Mouse (Mus musculus) C2C12 (cell line): ENCODE data around the gene Fam229a. TPM values are rescaled to one million over a fixed set of nuclear protein-coding genes. Genes with fewer than 3 reads are reported as not detected.

Experiments used
- H3K27me3 ChIP-seq: one replicate; pipeline ENCODE4 v1.6.1; 2011; ENCODE audit not compliant: control insufficient read depth, insufficient read depth, insufficient read length
- H3K36me3 ChIP-seq: one replicate; pipeline ENCODE4 v1.6.1; 2011; ENCODE audit not compliant: control insufficient read depth, insufficient read depth
- H3K4me3 ChIP-seq: one replicate; pipeline ENCODE4 v1.5.1; 2011; ENCODE audit warnings: mild to moderate bottlenecking, control low read depth; ENCODE audit not compliant: poor library complexity, insufficient read depth, severe bottlenecking
- H3K79me2 ChIP-seq: one replicate; pipeline ENCODE4 v1.6.1; 2011; ENCODE audit not compliant: control insufficient read depth, insufficient read depth
- H3K79me3 ChIP-seq: one replicate; pipeline ENCODE4 v1.6.1; 2011; ENCODE audit warnings: low read depth, control low read depth
- H3ac ChIP-seq: one replicate; pipeline ENCODE3; 2011; ENCODE audit warnings: low read depth; ENCODE audit not compliant: control insufficient read depth, insufficient read length
- CEBPB ChIP-seq: IDR thresholded peaks from one replicate; pipeline ENCODE4 v1.6.1; 2011; ENCODE audit warnings: low read depth, mild to moderate bottlenecking, control low read depth, moderate library complexity
- CTCF ChIP-seq: IDR thresholded peaks from one replicate; pipeline ENCODE4 v1.5.1; 2011; ENCODE audit not compliant: control insufficient read depth, insufficient read depth, insufficient read length
- FOSL1 ChIP-seq: IDR thresholded peaks from one replicate; pipeline ENCODE4 v1.8.0; 2011; ENCODE audit warnings: mild to moderate bottlenecking, low read length; ENCODE audit not compliant: poor library complexity, insufficient read depth, severe bottlenecking
- MAX ChIP-seq: IDR thresholded peaks from one replicate; pipeline ENCODE4 v1.6.1; 2011; ENCODE audit warnings: mild to moderate bottlenecking, control low read depth
- MYOD1 ChIP-seq: IDR thresholded peaks from one replicate; pipeline ENCODE4 v1.6.1; 2011; ENCODE audit warnings: low read depth; ENCODE audit not compliant: control insufficient read depth, insufficient read length
- MYOG ChIP-seq: IDR thresholded peaks from one replicate; pipeline ENCODE4 v1.6.1; 2011; ENCODE audit not compliant: control insufficient read depth, insufficient read length; ENCODE audit errors: extremely low read depth
- USF1 ChIP-seq: IDR thresholded peaks from one replicate; pipeline ENCODE4 v1.6.1; 2011; ENCODE audit warnings: low read depth, mild to moderate bottlenecking, control low read depth, moderate library complexity
- polyA plus RNA-seq: library from polyadenylated mRNA; unstranded; fragments of >200 nt; fragmentation: generic; extraction: Trizol; gene quantifications from one replicate; pipeline ENCODE4 v1.2.1, GENCODE M21; 2012; ENCODE audit warnings: missing spikeins

Gene Fam229a
- polyA plus RNA-seq, 1 experiment = not detected

GRCm38 (mm10) chr4:129479863-129480262 lies 11.1 kb upstream of the Fam229a start:
- peaks cover 11% of the 10 kb centered on the region for H3K36me3 ChIP-seq
- H3K79me2 ChIP-seq = no peaks in the 10 kb centered on the region

GRCm38 (mm10) chr4:129481090-129481489 lies 9.9 kb upstream of the Fam229a start:
- no peak for TF ChIP-seq CTCF
- TF ChIP-seq MYOG = no peak
- no peak for TF ChIP-seq CEBPB
- no peak for TF ChIP-seq USF1
- no peak for TF ChIP-seq MAX
- no peak for TF ChIP-seq MYOD1
- no peak for TF ChIP-seq FOSL1
- Histone ChIP-seq H3K4me3 (no peak overlapping the region), H3K36me3 (peaks cover 15% of the 10 kb centered on the region), H3K79me3 (no peaks in the 10 kb centered on the region), H3K27me3 (no peaks in the 10 kb centered on the region), H3K79me2 (no peaks in the 10 kb centered on the region), H3ac (no peak overlapping the region)

More at GRCm38 (mm10) chr4:129479863-129480262, 11.1 kb upstream of the Fam229a start:
- TF ChIP-seq CTCF (no peak), CEBPB (no peak), MAX (no peak), MYOD1 (no peak), FOSL1 (no peak), MYOG (no peak), USF1 (no peak)
- H3K27me3 ChIP-seq = no peaks in the 10 kb centered on the region
- H3K79me3 ChIP-seq = no peaks in the 10 kb centered on the region
- H3ac ChIP-seq = no peak overlapping the region
- no peak overlapping the region for H3K4me3 ChIP-seq

GRCm38 (mm10) chr4:129494681-129495080 lies 3.7 kb downstream of the Fam229a start:
- Histone ChIP-seq H3K36me3 (no peaks in the 10 kb centered on the region), H3K79me3 (no peaks in the 10 kb centered on the region), H3K4me3 (no peak overlapping the region), H3K27me3 (peaks cover 7% of the 10 kb centered on the region), H3ac (no peak overlapping the region), H3K79me2 (no peaks in the 10 kb centered on the region)
- TF ChIP-seq USF1 (no peak), CTCF (no peak), MYOG (no peak), MYOD1 (no peak), CEBPB (no peak), MAX (no peak), FOSL1 (no peak)

DNA sequence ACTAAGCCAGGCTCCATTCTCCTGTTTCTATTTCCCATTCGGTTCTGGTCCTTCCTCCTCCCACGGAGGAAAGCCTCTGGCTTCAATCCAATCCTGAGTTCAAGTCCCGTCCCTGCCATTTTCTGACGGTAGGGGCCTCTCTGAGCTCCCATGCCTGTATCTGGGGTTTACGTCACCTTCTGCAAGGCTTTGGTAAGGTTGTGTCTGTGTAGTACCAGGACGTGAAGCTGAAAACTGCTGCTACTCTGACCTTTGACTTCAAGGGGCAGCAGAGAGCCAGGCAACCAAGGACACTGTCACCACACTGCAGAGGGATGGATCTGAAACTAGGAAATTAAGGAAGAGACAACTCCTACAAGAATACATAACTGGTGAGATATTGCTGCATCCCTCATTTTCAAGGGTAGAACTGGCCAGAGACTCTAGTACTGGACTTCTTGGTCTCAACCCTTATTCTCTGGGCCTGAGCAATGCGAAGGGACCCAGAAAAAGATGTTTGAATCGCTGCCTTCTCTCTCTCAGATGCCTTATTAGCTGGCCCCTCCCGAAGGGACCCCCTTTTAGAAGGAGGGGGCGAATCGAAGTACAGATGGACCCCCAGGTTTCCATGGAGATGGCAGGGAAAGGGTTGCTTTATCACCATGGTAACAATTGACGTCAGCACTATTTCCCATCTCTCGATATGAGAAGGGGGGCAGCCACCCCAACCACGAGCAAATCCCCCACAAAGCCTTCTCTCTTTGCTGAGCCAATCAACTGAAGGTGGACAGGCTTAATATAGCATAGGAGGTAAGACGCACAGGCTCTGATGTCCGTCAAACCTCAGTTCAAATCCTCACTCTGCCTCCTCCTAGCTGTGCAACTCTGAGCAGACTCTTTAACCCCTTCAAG lies 4.9 kb downstream of the Fam229a start:
- H3K79me2 ChIP-seq = no peaks in the 10 kb centered on the region
- TF ChIP-seq FOSL1 (no peak), CTCF (no peak), USF1 (no peak), MAX (no peak), CEBPB (no peak), MYOG (no peak), MYOD1 (no peak)
- H3K79me3 ChIP-seq = no peaks in the 10 kb centered on the region
- H3K4me3 ChIP-seq = no peak overlapping the region
- peaks cover 7% of the 10 kb centered on the region for H3K27me3 ChIP-seq
- H3K36me3 ChIP-seq = no peaks in the 10 kb centered on the region
- no peak overlapping the region for H3ac ChIP-seq

- TF ChIP-seq CEBPB (no peak), MYOG (no peak), FOSL1 (no peak), MYOD1 (no peak), USF1 (no peak), CTCF (no peak), MAX (no peak)
- Histone ChIP-seq H3K4me3 (no peak overlapping the region), H3ac (no peak overlapping the region), H3K79me2 (no peaks in the 10 kb centered on the region), H3K36me3 (no peaks in the 10 kb centered on the region), H3K79me3 (no peaks in the 10 kb centered on the region), H3K27me3 (peaks cover 6% of the 10 kb centered on the region)
Measured at GRCm38 (mm10) chr4:129496631-129497030, 5.6 kb downstream of the Fam229a start.

DNA sequence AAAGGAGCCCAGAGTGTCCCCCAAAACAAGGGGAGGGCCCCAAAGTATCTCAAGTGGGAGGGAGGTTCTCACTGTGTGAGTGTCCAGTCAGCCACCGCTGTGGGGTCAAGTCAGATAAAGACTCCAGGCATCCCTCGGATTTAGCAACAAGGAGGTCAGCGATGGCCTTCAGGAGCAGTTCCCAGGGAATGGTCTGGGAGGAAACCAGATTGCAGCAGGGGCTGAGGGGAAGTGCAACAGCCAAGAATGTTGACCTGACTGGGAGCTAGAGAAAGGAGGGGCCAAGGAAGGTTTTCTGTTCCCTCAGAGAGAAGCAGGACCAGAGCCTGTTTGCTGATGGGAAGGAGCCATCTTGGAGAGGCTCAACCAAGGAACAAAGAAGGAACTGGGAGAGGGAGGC lies 8.0 kb downstream of the Fam229a start:
- Histone ChIP-seq H3K79me2 (no peaks in the 10 kb centered on the region), H3K79me3 (no peaks in the 10 kb centered on the region), H3K4me3 (no peak overlapping the region), H3ac (no peak overlapping the region), H3K36me3 (no peaks in the 10 kb centered on the region), H3K27me3 (peaks cover 4% of the 10 kb centered on the region)
- TF ChIP-seq CEBPB (no peak), FOSL1 (no peak), MYOG (no peak), MAX (no peak), MYOD1 (no peak), USF1 (no peak), CTCF (no peak)
